Mouse (Mus musculus): ENCODE results near the gene Enpp7.

Enpp7 gene

DNA sequence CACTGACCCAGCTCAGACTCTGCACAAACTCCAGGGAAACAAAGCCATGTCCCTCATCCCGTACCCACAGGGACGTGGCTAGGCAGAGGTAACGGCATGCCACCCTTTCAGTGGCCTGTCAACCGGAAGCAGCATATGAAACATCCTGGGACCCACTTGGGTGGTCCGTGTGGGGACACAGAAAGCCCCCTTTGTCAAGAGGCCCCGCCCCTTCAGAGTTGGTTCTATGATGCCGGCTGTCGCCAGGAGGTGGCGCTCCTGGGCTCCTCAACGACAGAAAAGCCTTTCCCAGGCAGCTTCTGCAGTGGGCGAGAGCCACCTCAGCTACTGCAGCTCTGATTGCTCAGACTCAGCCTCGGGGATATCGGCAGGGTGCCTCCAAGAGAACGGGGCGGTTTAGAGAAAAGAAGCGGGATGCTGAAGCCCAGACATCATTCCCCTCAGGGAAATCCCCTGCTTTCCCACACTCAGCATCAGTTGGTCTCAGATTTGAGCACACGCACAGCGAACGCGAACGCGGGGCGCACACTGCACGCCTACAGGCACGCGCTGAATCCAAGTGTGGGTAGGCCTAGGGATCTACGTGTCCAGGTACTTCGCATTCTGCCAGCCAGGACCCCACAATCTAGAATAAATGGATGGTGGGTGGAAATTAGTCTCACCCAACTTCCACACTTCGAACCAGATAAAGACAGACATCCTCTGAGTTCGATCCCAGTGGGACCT is 10.7 kb downstream of the Enpp7 start:
- DNase-seq (ENCODE audit: low read depth), result peak; percentile 85

DNA sequence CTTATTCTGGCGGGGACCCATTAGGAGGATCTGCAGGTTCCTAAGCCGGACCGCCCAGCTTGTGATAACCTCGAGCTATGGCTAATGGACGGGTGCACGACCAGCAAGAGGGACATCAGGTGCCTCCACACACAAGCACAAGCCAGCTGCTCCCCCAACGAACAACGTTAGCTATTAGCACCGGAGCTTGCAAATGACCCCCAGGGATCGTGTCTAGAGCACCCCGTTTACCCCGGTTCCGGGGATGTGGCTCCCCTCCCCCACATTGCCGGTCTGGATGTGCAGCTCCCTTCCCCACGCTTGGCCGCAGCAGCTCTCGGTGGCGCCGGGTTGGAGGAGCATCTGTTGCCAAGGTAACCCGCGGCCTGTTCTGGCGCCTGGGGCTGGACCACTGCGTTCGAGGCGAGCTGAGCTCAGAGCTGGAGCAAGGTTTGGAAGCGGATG is 11.4 kb downstream of the Enpp7 start:
- no peak for DNase-seq (ENCODE audit: low read depth)

DNA sequence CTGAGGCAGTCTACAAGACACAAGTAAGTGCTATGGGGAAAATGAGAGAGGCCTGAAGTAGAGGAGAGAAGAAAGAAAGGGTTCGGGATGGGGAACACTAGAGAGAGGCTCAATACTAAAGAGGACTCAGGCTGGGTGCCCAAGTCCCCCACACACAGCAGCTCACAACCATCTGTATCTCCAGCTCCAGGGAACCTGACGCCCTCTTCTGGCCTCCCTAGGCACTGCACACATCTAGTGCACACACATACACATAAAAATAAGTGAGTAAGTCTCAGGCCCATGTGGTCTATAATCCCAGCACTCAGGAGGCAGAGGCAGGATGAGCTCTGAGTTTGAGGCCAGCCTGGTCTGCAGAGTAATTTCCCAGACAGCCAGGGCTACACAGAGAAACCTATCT is 12.9 kb downstream of the Enpp7 start:
- DNase-seq (ENCODE audit: low read depth), result no peak

GRCm38 (mm10) chr11:119001493-119002128 is 13.6 kb downstream of the Enpp7 start:
- peak; percentile 18 for DNase-seq (ENCODE audit: low read depth)

DNA sequence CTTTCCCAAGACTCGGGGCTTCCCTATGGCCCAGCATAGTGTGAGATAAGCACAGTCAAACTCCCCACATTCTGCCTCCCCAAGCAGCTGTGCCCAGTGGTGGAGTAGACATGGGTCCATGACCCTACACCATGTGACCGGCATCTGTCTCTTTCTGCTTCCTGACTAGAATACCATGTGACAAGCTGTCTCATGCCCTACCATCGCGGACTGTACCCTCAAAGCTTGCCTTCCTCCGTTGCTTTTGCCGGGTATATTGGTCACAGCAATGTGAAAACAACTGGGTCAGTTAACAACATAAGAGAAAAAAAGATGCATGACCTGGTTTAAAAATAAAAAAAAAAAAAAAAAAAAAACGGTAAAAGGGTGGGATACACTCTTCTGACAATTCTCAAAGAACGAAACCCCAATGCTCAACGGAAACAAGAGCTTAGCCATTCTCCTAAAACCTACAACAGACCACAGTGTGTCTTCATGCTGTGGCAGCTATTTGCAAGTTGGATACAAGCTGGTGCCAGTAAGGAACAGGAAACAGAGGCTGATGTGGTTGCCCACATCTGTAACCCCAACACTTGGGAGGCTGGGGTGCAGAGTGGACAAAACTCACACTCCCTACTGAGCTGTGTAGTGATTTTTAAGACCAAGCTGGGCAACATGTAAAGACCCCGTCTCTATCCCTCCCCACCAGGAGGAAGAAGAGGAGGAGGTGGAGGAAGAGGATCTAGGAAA is 17.7 kb downstream of the Enpp7 start:
- DNase-seq (ENCODE audit: low read depth), result no peak

DNA sequence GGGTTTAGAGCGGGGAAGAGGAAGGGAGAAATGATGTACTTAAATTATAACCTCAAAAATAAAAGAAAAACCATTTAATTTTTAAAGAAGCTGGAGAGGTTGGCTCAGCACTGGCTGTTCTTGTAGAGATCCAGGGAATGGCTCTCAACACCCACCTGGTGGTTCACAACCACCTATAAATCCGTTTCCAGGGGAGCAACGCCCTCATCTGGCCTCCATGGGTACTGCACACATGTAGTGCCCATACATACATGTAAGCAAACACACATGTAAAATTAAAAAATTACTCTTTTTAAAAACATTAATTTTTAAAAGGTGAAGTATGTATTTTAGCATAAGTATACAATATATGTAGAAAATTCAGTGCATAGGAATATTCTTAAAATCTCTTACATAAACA is 18.5 kb downstream of the Enpp7 start:
- no peak for DNase-seq (ENCODE audit: low read depth)

GRCm38 (mm10) chr11:119007461-119008456 is 19.8 kb downstream of the Enpp7 start:
- no peak for DNase-seq (ENCODE audit: low read depth)

DNA sequence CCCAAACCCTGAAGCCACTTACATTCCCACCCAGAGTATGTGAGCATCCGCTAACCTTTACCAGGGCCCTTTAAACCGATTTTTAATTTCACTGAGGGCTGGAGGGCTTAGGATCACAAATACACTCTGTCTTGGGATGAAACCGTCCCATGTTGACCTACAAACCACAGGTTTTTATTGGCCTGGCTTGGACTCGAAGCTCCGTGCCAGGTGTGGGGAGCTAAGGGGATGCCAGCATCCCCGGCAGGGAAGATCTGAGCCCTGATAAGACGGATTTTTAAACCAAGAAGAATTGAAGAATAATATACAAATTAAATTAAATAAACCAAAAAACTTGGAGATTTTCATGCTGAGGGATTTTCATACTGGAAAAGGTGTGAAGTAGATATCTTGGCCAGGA is 26.5 kb downstream of the Enpp7 start:
- DNase-seq (ENCODE audit: low read depth), result no peak

- no peak for DNase-seq (ENCODE audit: low read depth)
These were observed 29.5 kb downstream of the Enpp7 start for GRCm38 (mm10) chr11:119017506-119017905.

GRCm38 (mm10) chr11:119021180-119021579 is 33.2 kb downstream of the Enpp7 start:
- peak; percentile 83 for DNase-seq (ENCODE audit: low read depth)

GRCm38 (mm10) chr11:119022068-119022894 is 34.3 kb downstream of the Enpp7 start:
- DNase-seq (ENCODE audit: low read depth), result no peak

GRCm38 (mm10) chr11:119022895-119023615 is 35.1 kb downstream of the Enpp7 start, which contains the start of gene Cbx2:
TSS of gene Cbx2 (plus strand) at chr11:119022962.
- DNase-seq (ENCODE audit: low read depth), result peak; percentile 90

GRCm38 (mm10) chr11:119023616-119023980 is 35.6 kb downstream of the Enpp7 start:
- peak; percentile 39 for DNase-seq (ENCODE audit: low read depth)

DNA sequence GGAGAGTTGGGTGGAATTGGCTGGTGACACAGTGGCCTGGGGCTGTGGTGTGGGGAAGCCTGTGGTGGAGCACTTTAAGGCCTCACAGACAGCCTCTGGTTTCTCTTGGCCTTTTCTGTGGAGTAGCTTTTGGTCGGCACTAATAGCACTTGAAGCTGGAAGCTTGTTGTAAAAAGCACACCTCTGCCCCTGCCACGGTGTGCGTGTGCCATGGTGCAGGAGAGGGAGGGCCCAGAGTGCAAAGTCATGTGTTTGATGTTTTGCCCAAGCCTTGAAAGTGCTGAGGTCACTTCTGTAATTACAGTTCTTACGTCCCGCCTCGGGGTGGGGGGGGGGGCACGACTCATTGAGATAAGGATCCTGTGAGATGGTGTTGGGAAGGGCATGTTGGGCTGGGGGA is 36.3 kb downstream of the Enpp7 start:
- DNase-seq (ENCODE audit: low read depth), result peak; percentile 12

DNA sequence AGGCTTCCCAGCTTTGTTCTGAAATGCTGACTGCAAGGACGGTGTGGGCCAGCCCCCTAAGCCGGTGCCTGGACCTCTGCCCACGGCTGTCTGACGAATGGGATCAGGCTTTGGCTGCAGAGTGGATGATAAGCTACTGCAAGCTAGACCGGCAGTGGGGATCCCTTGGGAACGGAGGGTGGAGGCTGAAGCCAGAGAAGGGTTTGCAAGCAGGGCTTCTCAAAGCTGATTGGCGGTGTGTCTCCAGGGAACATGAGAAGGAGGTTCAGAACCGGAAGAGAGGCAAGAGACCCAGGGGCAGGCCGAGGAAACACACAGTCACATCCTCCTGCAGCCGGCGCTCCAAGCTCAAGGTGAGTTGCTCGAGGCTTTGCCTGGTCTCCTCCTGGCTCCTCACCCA is 38.2 kb downstream of the Enpp7 start:
- peak; percentile 83 for DNase-seq (ENCODE audit: low read depth)

- peak; percentile 93 for DNase-seq (ENCODE audit: low read depth)
These were observed 46.0 kb downstream of the Enpp7 start for GRCm38 (mm10) chr11:119033874-119034558.

GRCm38 (mm10) chr11:119034635-119035034 is 46.6 kb downstream of the Enpp7 start:
- no peak for DNase-seq (ENCODE audit: low read depth)

GRCm38 (mm10) chr11:119035094-119035685 is 47.2 kb downstream of the Enpp7 start:
- DNase-seq (ENCODE audit: low read depth), result no peak

DNA sequence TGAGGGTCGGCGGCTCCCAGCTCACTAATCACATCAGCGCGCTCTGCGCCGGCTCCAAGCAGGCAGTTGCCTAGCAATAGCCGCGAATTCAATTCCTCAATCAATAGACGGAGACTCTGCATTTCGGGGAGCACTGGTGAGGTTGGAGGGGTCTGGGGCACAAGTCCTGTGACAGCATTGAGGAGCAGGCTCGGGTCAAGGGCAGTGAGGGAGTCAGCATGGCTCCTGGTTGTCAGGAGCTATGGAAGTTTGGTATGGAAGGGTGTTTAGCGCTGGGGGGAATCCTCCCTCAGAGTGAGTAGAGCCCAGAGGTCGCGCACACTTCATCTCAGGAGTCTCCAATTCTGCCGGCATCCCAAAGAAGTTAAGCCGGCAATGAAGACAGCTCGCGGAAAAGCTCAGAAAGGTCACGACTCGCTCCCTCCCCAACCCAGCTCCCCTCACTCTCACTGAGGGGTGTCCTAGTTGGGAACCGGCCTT is 47.7 kb downstream of the Enpp7 start:
- DNase-seq (ENCODE audit: low read depth), result no peak
